Mouse (Mus musculus) retina, postnatal 1 day (tissue): ENCODE results near the gene Tmem128.

Source experiments
- DNase-seq: peaks from one replicate; pipeline ENCODE4 v3.0.0-alpha.2; 2012

Gene Tmem128

DNA sequence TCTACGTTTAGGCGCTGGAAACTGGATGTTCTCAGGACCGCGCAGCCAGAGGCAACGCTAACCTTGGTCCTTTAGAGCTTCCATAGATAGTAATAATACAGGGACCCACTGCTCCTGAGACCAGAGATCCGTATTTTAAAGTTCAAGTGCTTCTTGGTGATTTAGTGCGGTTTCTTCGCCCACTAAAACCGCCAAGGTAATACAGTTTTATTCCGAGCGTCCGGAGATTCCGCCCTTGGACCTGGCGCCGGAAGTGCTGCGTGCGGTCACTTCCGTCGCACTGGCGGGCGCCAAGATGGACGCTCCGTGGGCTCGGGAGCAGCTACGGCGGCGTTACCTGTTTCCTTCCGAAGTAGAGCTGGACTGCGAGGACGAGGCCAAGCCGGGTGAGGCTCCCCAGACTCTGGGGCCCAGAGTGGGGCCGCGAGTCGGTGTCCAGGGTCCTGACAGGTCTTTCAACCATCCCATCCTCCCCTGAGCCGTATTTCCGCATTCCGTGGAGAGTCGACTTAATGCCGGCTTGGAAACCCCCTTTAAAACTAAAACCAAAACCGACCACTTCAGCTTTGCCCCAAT is at the start of gene Tmem128:
TSS of gene Tmem128 (plus strand) at position 79 of the 576 bp plus-strand sequence.
- DNase-seq = peak; percentile 80

DNA sequence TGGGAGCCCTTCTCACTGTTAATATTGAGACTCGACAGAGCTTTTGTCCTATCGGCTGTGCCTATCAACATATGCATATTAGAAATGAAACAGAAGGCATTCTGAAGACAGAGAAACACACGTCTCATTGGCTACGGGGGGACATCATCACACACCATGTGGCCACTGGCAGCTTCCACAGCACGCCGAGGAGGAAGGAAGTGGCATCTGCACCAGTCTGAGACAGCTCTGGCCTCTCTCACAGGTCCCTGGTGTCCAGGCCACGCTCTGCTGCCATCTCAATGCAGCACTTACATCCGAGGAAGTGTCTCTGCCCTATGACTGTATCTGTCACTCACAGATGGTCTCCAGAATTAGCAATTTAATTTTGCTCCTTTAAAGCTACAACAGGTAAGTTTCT is 48.3 kb upstream of the Tmem128 start:
- no peak for DNase-seq

DNA sequence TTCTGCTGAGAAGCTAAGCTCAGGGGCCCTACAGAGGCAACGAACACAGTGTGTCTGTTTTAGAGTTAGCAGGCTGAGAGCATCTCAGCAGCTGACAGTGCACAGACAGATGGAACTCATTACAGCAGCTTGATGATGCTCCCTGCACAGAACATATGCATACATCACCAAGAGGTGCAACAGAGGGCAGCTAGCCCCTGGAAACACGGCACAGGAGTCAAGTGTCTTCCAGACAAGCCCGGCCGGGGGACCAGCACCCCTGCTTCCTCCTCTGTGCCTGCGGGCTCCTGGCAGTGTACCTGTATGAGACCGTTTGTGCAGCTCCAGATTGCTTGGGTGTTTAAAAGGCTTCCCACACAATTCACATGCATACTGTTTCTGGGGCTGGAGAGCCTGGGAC is 47.0 kb upstream of the Tmem128 start:
- no peak for DNase-seq

DNA sequence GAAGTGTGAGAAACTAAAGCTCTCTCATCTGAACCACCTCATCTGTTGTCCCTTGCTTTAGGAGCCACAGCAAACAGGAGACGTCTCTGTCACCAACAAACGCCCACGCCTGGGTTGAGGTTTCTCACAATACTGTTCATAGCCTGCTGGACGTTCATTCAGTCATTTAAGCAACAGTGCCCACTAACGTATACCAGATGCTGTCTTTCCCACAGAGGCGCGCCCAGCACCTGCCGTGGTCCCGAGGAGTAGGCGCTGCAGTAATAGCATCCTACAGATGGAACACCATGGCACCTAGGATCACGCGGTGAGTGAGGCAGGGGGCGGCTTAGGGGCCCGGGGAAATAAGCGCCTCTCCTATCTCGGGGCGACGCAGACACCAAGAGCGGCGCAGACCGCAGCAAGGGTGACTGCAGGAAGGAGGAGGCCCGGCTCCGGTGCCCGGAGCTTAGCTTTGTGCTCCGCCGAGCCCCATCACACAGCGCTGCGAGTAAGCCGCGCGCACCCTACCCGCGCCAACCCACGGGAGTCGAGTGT is 40.1 kb upstream of the Tmem128 start:
- DNase-seq = no peak

DNA sequence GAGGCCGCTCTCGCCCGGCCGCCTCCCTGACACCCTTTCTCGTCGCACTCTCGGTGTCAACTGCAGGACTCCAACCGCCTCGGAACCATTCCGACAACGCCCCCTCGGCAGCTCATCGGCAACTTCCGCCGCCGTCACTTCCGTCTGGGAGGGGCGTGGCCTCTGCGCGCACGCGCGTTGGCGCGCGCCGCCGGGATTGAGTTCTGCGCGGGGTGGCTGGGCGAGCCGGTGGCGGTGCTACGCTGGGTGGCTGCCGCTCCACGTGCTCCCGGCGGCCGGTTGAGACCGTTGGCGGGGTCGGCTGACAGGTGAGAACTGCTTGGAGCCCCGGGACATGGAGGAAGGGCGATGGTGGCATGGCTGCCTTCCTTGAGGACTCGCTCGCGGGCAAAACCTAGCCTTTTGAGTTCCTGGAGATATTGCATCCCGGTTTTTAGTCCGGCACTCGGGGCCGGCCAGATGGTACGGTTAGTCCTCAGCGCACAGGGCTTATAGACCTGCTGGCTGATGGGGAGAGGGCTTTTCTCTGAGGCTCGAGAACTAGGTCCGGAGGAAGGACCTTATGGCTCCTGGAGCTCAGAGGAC is 39.6 kb upstream of the Tmem128 start, which contains the start of the genes Zbtb49 and Lyar:
TSS of gene Zbtb49 (minus strand) at position 130 of the 585 bp plus-strand sequence.
TSS of gene Lyar (plus strand) at position 143 of the 585 bp plus-strand sequence.
- DNase-seq = peak; percentile 95

DNA sequence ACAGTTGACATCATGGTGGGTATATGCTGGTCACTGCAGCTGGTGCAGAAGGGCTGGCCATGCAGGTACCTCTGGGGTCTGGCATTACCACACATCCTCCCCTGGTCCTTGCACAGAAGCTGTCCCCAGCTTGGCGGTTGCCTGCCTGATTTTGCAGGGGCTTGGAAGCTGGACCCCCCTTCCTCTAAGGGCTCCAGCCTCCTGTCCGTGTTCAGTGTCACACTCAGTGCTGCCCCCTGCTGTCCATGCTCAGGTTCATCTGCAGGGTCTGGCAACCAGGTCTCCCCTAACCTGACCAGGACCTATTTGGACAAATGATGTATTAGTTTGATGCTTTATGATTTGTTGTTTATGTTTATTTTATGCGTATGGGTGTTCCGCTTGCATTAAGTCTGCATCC is 24.6 kb upstream of the Tmem128 start:
- DNase-seq = peak; percentile 70

DNA sequence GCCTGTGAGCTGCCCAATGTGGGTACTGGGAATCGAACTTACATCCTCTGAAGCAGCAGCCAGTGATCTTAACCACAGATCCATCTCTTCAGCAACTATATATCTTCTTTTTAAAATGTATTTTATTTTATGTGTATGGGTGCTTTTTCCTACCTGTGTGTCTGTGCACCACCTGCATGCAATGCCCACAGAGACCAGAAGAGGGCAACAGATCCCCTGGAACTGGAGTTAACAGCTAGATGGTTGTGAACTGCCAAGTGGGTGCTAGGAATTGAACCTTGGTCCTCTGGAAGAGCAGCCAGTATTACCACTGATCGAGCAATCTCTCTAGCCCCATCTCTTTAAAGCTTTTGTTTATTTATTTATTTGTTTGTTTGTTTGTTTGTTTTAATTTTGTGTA is 23.4 kb upstream of the Tmem128 start:
- no peak for DNase-seq

DNA sequence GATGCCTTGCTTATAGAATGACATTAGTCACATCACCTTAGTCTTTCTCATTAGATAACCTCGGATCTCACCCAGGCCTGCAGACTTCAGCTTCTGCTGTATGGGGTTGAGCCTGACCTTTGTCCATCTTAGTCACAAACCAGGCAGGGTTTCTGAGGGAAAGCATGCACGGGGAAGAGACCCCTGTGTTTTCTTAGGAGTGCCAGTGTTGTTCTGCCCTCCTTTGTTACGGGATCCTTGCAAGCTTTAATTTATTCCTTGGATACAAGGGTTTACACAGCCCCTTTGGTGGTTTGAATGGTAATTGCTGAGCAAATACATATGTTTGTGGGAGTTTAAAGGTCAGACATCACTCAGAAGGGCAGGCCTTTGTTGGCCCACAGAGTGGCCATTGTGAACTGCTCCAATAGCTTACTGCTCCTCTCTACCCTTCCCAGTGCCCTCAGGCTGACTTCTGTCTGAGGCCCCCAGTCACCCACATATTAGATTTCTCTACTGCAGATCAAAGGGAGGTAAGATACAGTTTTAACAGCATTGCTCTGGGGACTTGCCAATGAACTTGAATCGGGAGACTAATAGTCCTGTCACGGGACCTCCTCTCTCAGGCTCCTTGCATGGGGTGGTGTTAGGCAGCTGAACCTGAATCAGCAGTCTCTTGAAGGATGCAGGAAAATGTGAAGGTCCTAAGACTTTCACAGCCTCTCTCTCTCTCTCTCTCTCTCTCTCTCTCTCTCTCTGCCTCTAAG is 19.1 kb upstream of the Tmem128 start:
- no peak for DNase-seq

DNA sequence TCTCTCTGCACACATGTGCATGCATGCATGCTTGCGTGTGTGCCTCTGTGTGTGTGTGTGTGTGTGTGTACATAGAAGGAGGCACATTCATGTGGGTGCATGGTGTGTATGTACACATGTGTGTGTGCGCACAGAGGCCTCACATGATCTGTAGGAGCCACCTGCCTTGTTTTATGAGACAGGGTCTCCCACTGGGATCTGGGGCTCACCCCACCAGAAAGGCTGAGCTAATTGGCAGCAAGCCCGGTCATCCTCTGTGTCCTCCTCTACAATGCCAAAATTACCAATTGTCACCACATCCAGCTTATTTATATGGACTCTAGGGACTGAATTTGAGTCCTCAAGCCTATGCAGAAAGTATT is 18.5 kb upstream of the Tmem128 start:
- no peak for DNase-seq

DNA sequence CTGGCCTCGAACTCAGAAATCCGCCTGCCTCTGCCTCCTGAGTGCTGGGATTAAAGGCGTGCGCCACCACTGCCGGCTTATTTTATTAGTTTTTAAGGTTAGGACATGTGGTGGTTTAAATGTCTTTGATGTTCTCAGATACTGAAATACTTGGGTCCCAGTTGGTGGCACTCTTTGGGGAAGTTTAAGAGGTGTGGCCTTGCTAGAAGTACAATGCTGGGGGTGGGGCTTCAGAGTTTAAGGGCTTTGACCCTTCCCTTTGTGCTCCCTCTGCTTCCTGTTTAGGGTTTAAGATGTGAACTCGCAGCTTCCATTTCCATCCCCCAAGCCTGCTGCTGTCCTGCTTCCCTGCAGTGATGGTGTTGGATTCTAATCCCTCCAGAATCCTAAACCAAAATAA is 18.0 kb upstream of the Tmem128 start:
- no peak for DNase-seq

DNA sequence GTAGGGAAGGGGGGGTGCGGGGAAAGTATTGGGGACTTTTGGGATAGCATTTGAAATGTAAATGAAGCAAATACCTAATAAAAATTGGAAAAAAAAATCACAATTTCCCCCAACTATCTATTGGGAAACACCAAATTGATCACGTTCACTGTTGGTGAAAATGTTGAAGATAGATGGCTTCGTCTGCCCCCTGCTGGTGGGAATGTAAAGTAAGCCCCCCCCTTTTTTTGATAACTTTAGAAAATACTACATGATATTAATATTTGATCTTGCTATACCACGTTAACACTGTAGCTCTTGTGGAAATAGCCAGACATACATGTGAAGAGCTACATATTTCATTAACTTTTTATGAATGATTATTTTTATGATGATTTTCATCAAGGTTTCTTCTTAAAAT is 4.8 kb upstream of the Tmem128 start:
- no peak for DNase-seq

DNA sequence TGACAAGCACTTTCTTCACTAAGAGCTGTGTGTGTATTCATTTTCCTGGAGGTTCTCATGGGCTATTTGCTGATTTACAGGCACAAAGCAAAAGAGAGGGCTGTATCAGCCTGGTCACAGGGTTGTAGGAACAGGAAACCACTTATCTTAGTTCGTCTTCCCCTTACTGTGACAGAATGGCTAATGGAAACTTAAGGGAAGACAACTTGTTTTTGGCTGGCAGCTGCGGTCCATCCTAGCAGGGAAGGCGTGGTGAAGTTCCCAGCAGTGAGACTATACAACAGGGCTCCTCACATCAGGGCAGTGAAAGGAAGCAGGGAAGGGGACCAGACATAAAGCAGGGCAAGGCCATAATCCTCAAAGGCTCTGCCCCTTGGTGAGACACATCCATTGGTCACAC is 4.3 kb upstream of the Tmem128 start:
- DNase-seq = no peak

DNA sequence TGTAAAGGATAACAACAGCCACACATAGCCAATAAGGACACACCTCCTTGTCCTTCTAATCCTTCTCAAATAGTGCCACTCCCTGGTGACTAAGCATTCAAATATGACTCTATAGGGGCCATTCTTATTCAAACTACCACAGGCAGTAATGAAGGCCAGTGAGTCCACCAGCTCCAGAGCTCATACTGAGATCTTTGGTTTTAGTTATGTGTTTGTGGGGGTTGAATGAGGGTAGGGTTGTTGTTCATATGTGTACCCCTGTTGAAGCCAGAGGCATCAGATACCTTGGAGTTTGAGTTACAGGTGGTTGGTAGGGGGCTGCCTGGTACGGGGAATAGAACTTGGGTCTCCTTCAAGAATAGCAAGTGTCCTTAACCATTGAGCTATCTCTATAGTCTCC is 3.4 kb upstream of the Tmem128 start:
- DNase-seq = no peak

DNA sequence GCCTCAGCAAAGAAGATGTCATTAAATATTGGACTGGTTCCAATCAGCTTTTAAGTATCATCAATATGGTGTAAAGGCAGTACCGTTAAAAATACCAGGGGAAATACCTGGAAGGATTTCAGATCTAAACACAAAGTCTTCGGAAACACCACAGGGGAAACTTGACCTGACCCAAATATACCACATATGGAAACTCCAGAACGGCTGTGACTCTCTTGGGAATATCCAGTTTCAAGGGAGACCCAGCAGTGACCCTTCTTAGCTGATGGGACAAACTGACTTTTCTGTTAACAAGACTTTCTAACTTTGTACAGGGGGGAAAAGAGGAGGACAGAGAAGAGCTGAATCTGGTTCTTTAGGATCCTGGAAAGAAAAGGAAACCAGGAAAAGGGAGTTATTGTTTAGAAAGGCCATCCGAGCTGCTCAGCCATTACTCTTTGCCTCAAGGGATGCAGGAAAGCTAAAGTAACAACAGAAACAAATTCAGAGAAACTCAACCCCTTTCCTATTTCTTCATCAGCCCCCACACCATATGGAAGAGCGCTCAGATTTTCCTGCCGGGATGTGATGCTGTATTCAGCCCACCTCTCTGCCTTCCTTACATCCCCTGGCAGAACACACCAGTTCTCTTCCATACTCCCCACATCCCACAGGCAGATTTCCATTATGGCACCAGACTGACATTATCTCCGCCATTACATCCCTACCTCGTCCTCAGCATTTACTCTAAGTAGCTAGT is 1.8 kb upstream of the Tmem128 start:
- no peak for DNase-seq

DNA sequence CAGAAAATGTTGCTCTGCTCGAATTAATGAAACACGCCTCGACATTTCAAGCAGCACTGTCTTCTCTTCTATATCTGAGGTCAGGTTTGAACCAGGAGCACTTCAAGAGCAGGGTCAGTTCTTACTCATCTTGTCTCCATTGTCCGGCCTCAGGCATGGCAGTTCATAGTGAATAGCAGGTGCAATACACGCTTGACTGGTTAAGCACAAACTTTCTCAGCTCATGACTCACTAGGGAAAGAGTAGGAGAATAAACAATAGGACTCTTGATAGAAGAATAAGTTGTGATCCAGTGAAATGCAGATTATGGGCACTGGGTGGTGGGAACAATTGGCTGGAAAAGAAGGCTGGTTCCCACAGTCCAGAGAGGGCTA is 1.2 kb upstream of the Tmem128 start:
- DNase-seq = peak; percentile 44

DNA sequence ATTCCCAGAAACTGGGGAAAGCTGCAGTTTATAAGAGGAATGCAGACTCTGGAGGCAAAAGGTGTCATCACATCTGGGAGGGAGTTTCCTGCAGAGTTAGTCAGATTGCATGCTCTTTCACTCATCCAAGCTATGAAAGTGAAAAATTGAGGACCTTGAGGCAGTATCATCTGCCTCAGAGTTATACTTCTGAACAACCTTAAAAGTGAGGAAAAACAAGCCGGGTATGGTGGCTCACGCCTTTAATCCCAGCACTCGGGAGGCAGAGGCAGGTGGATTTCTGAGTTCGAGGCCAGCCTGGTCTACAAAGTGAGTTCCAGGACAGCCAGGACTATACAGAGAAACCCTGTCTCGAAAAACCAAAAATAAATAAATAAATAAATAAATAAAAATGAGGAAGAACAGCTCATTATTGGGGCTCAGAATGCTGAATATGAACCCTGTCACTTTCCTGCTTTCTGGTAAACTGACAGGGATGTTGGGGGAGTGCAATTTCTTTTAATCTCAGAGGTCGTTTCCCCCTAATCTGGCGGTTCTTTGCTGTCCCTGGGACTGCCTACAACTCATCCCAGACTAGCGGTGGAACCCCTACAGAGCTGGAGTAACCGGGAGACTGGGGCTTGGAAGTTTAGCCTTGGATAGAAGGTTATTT is 404 bp upstream of the Tmem128 start:
- no peak for DNase-seq

DNA sequence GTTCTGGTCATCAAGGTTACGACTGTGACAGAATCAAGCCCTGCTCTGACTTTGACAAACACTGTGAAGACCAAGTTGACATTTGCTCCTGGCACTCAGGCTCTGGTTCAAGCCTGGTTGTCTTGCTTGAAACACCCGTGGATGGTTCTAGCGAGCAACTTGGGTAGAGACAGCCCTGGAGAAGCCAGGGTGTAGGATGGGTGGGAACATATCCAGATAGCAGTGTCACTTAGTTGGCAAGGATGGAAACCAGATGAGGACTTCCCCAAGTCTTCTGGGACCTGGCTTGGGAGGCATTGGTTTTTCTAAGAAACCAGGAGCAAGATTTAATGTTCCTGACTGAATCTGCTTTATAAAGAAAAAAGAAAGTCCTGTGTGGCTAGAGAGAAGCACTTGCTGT is 11.0 kb downstream of the Tmem128 start:
- no peak for DNase-seq

DNA sequence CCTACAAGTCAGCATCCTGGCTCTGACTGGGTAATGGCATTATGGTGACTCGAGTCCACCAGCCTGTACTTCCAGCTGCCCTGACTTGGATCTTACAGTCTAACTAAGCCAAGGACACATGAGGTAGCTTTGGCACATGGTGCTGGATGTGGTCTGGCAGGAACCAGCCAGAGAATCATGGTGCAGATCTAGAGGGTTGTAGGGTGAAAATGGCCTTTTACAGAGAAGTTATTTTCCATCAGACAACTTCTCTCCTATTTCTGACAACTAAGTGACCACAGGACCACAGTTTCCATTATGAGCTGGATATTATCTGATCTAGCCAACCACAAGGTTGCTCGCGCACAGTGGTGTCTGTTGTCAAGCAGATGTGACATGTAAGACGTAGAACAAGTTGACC is 13.8 kb downstream of the Tmem128 start:
- DNase-seq = no peak

DNA sequence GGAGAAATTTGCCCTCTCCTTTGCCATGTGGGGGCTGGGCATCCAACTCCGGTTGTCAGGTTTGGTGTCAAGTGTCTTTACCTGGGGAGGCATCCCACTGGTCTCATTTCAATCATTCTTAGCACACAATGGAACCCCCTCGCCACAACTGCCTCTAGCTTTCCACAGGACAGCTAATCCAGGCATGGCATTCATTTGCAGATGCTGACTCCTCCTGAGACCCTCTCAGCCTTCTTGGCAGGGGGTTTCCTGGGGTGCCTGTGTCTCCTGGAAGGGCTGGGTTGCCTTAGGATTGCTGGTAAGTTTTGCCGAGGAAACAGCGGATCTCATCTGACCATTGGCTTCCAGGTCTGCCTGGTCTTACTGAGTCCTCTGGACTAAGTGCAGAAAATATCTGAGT is 15.8 kb downstream of the Tmem128 start, which contains the start of gene Otop1:
TSS of gene Otop1 (plus strand) at position 202 of the 400 bp plus-strand sequence.
- DNase-seq = no peak

DNA sequence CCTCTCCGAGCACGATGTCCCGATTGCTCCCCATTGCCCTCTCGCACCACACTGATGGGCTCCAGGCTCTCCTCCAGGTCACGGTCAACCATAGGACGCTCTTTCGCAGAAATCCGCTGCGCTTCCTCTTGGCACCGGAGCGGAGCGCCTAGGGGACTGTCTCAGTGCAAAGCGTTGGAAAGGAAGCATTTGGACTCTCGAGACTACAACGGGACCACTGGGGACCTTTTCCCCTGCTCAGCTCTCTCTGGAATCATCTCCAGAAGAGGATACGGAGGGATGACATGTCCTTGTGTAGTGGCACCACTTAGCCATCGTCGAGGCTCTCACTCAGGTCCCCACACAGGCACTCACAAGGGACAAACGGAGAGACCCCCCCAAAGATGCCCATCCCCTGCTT is 16.5 kb downstream of the Tmem128 start:
- DNase-seq = peak; percentile 22

DNA sequence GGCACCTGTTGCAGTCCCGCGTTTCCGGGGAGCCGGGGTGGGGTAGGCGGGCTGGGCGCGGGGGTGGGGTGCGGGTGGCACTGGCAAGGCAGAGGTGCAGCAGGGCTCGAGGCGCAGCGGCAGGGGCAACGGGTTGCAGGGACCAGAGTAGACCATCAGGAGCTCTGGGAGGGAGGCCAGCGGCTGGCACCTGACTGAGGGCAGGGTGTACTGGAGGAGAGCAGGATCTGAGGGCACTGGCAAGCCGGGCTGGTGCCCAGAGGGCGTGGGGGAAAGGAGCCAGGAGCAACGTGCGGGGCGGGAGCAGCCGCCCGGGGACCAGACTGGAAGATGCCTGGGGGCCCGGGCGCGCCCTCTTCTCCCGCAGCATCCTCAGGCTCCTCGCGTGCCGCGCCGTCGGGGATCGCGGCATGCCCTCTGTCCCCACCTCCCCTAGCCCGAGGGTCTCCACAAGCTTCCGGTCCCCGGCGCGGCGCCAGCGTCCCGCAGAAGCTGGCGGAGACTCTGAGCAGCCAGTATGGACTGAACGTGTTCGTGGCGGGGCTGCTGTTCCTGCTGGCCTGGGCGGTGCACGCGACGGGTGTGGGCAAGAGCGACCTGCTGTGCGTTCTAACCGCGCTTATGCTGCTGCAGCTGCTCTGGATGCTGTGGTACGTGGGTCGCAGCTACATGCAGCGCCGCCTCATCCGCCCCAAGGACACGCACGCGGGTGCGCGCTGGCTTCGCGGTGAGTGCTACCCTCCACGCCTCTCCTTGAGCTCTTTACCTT is 17.3 kb downstream of the Tmem128 start:
- peak; percentile 26 for DNase-seq
